Mouse (Mus musculus): Measurements from ENCODE around the gene Clcn2. TPM values are rescaled to one million over a fixed set of nuclear protein-coding genes. Genes with fewer than 3 reads are reported as not detected.

Gene Clcn2
- polyA plus RNA-seq, 1 experiment, result 0.67 TPM

- H3K4me3 ChIP-seq (ENCODE audit: insufficient read depth, low read depth, low read length), result peak overlapping the region; percentile 48
- H3K27ac ChIP-seq (replicated peaks; ENCODE audit: low read depth, low read length), result no peak overlapping the region
- H3K4me1 ChIP-seq (ENCODE audit: control insufficient read depth, insufficient read depth, insufficient read length, low read length), result peaks cover 5% of the 10 kb centered on the region; the same call in 1 of the 2 replicates
Measured at GRCm38 (mm10) chr16:20732251-20732924, 14.8 kb upstream of the Clcn2 start.

- H3K4me3 ChIP-seq (ENCODE audit: insufficient read depth, low read depth, low read length), result no peak overlapping the region
- H3K4me1 ChIP-seq (ENCODE audit: control insufficient read depth, insufficient read depth, insufficient read length, low read length), result peaks cover 5% of the 10 kb centered on the region; the same call in 1 of the 2 replicates
- no peak overlapping the region for H3K27ac ChIP-seq (replicated peaks; ENCODE audit: low read depth, low read length)
Measured at GRCm38 (mm10) chr16:20731688-20732087, 14.1 kb upstream of the Clcn2 start.

GRCm38 (mm10) chr16:20730293-20730711 is 12.8 kb upstream of the Clcn2 start:
- H3K4me3 ChIP-seq (ENCODE audit: insufficient read depth, low read depth, low read length), result no peak overlapping the region
- no peak overlapping the region for H3K27ac ChIP-seq (replicated peaks; ENCODE audit: low read depth, low read length)
- H3K4me1 ChIP-seq (ENCODE audit: control insufficient read depth, insufficient read depth, insufficient read length, low read length), result peaks cover 5% of the 10 kb centered on the region; the same call in 1 of the 2 replicates

GRCm38 (mm10) chr16:20726384-20726783 is 8.8 kb upstream of the Clcn2 start:
- Histone ChIP-seq H3K27ac (replicated peaks; ENCODE audit: low read depth, low read length) (no peak overlapping the region), H3K4me1 (ENCODE audit: control insufficient read depth, insufficient read depth, insufficient read length, low read length) (no peaks in the 10 kb centered on the region), H3K4me3 (ENCODE audit: insufficient read depth, low read depth, low read length) (no peak overlapping the region)

- H3K4me1 ChIP-seq (ENCODE audit: control insufficient read depth, insufficient read depth, insufficient read length, low read length), result no peaks in the 10 kb centered on the region
- H3K4me3 ChIP-seq (ENCODE audit: insufficient read depth, low read depth, low read length), result no peak overlapping the region
- no peak overlapping the region for H3K27ac ChIP-seq (replicated peaks; ENCODE audit: low read depth, low read length)
Measured at GRCm38 (mm10) chr16:20725750-20726149, 8.2 kb upstream of the Clcn2 start.

- Histone ChIP-seq H3K4me1 (ENCODE audit: control insufficient read depth, insufficient read depth, insufficient read length, low read length) (no peaks in the 10 kb centered on the region), H3K27ac (replicated peaks; ENCODE audit: low read depth, low read length) (no peak overlapping the region), H3K4me3 (ENCODE audit: insufficient read depth, low read depth, low read length) (no peak overlapping the region)
Measured at GRCm38 (mm10) chr16:20725321-20725720, 7.8 kb upstream of the Clcn2 start.

GRCm38 (mm10) chr16:20724338-20724748 is 6.8 kb upstream of the Clcn2 start:
- Histone ChIP-seq H3K4me1 (ENCODE audit: control insufficient read depth, insufficient read depth, insufficient read length, low read length) (no peaks in the 10 kb centered on the region), H3K4me3 (ENCODE audit: insufficient read depth, low read depth, low read length) (no peak overlapping the region), H3K27ac (replicated peaks; ENCODE audit: low read depth, low read length) (no peak overlapping the region)

GRCm38 (mm10) chr16:20723247-20723646 is 5.7 kb upstream of the Clcn2 start:
- H3K27ac ChIP-seq (replicated peaks; ENCODE audit: low read depth, low read length), result no peak overlapping the region
- no peak overlapping the region for H3K4me3 ChIP-seq (ENCODE audit: insufficient read depth, low read depth, low read length)
- no peaks in the 10 kb centered on the region; the same call in 1 of the 2 replicates for H3K4me1 ChIP-seq (ENCODE audit: control insufficient read depth, insufficient read depth, insufficient read length, low read length)

GRCm38 (mm10) chr16:20722736-20723135 is 5.2 kb upstream of the Clcn2 start:
- Histone ChIP-seq H3K4me1 (ENCODE audit: control insufficient read depth, insufficient read depth, insufficient read length, low read length) (no peaks in the 10 kb centered on the region; the same call in 1 of the 2 replicates), H3K27ac (replicated peaks; ENCODE audit: low read depth, low read length) (no peak overlapping the region), H3K4me3 (ENCODE audit: insufficient read depth, low read depth, low read length) (no peak overlapping the region)

GRCm38 (mm10) chr16:20721808-20722207 is 4.3 kb upstream of the Clcn2 start:
- H3K4me1 ChIP-seq (ENCODE audit: control insufficient read depth, insufficient read depth, insufficient read length, low read length), result no peaks in the 10 kb centered on the region; the same call in 1 of the 2 replicates
- no peak overlapping the region for H3K27ac ChIP-seq (replicated peaks; ENCODE audit: low read depth, low read length)
- no peak overlapping the region for H3K4me3 ChIP-seq (ENCODE audit: insufficient read depth, low read depth, low read length)

- Histone ChIP-seq H3K4me3 (ENCODE audit: insufficient read depth, low read depth, low read length) (peak overlapping the region; percentile 75), H3K27ac (replicated peaks; ENCODE audit: low read depth, low read length) (peak overlapping the region; percentile 72), H3K4me1 (ENCODE audit: control insufficient read depth, insufficient read depth, insufficient read length, low read length) (no peaks in the 10 kb centered on the region; the same call in 1 of the 2 replicates)
Measured at GRCm38 (mm10) chr16:20717978-20718670, 578 bp upstream of the Clcn2 start.

- Histone ChIP-seq H3K4me1 (ENCODE audit: control insufficient read depth, insufficient read depth, insufficient read length, low read length) (no peaks in the 10 kb centered on the region; the same call in 1 of the 2 replicates), H3K27ac (replicated peaks; ENCODE audit: low read depth, low read length) (peak overlapping the region; percentile 68), H3K4me3 (ENCODE audit: insufficient read depth, low read depth, low read length) (peak overlapping the region; percentile 60)
Measured at GRCm38 (mm10) chr16:20716841-20717180, 735 bp downstream of the Clcn2 start.

- Histone ChIP-seq H3K4me3 (ENCODE audit: insufficient read depth, low read depth, low read length) (peak overlapping the region; percentile 65), H3K4me1 (ENCODE audit: control insufficient read depth, insufficient read depth, insufficient read length, low read length) (no peaks in the 10 kb centered on the region; the same call in 1 of the 2 replicates), H3K27ac (replicated peaks; ENCODE audit: low read depth, low read length) (peak overlapping the region; percentile 68)
Measured at GRCm38 (mm10) chr16:20715976-20716840, 1.3 kb downstream of the Clcn2 start.

GRCm38 (mm10) chr16:20715566-20715965 is 2.0 kb downstream of the Clcn2 start:
- peak overlapping the region; percentile 65 for H3K4me3 ChIP-seq (ENCODE audit: insufficient read depth, low read depth, low read length)
- H3K27ac ChIP-seq (replicated peaks; ENCODE audit: low read depth, low read length), result no peak overlapping the region
- H3K4me1 ChIP-seq (ENCODE audit: control insufficient read depth, insufficient read depth, insufficient read length, low read length), result no peaks in the 10 kb centered on the region; the same call in 1 of the 2 replicates

- no peaks in the 10 kb centered on the region; the same call in 1 of the 2 replicates for H3K4me1 ChIP-seq (ENCODE audit: control insufficient read depth, insufficient read depth, insufficient read length, low read length)
- no peak overlapping the region for H3K27ac ChIP-seq (replicated peaks; ENCODE audit: low read depth, low read length)
- H3K4me3 ChIP-seq (ENCODE audit: insufficient read depth, low read depth, low read length), result peak overlapping the region; percentile 65; the same call in 1 of the 2 replicates
Measured at GRCm38 (mm10) chr16:20715161-20715560, 2.4 kb downstream of the Clcn2 start.
